Mouse (Mus musculus) limb, embryonic 15.5 days (tissue): ENCODE measurements at regions not wholly inside any gene's neighbourhood (a gene's known extent, or its start where the extent isn't known, plus 50 kb on each side); places are given as distances from the start of the nearest gene placed in this dataset.
A peak's percentile ranks its signal among the peaks of the same experiment; 100 is the strongest.

ENCODE experiments used
- ATAC-seq: fragments of 200-750 bp; cut with Nextera tagmentation; 2 replicates; pipeline ENCODE4 v1.8.0; 2017; ENCODE audit warnings: low read depth, moderate TSS enrichment; ENCODE audit not compliant: insufficient number of reproducible peaks, low FRiP score, low TSS enrichment
- H3K27ac ChIP-seq: fragments of 300-500 bp; sonication (generic); 2 replicates; pipeline ENCODE4 v1.5.1; 2015; ENCODE audit warnings: moderate library complexity, mild to moderate bottlenecking, inconsistent platforms
- H3K27me3 ChIP-seq: fragments of 300-500 bp; sonication (generic); 2 replicates; pipeline ENCODE4 v1.6.1; 2015; ENCODE audit warnings: inconsistent platforms
- H3K36me3 ChIP-seq: fragments of 300-500 bp; sonication (generic); 2 replicates; pipeline ENCODE4 v1.6.1; 2015; ENCODE audit warnings: inconsistent platforms
- H3K4me1 ChIP-seq: fragments of 300-500 bp; sonication (generic); 2 replicates; pipeline ENCODE4 v1.6.1; 2015; ENCODE audit warnings: inconsistent platforms
- H3K4me2 ChIP-seq: fragments of 300-500 bp; sonication (generic); 2 replicates; pipeline ENCODE4 v1.6.1; 2015; ENCODE audit warnings: mild to moderate bottlenecking, inconsistent platforms
- H3K4me3 ChIP-seq: fragments of 300-500 bp; sonication (generic); 2 replicates; pipeline ENCODE4 v1.5.1; 2015; ENCODE audit warnings: mild to moderate bottlenecking, inconsistent platforms
- H3K9ac ChIP-seq: fragments of 300-500 bp; sonication (generic); 2 replicates; pipeline ENCODE4 v1.6.1; 2015; ENCODE audit warnings: inconsistent platforms
- H3K9me3 ChIP-seq: fragments of 300-500 bp; sonication (generic); 2 replicates; pipeline ENCODE4 v1.6.1; 2016; ENCODE audit warnings: inconsistent platforms
- WGBS: fragments of 180-500 bp; shearing (Covaris S2); methylation state at CpG from one replicate; pipeline ENCODE4 v1.1.7; 2015; 5-methylcytosine and 5-hydroxymethylcytosine counted together

- H3K27ac ChIP-seq: no peak overlapping the region
- 58% methylated on average over 5 of the region's 5 CpGs for WGBS
These were observed 203.1 kb upstream of the Gm9833 start for GRCm38 (mm10) chr3:9884691-9885354.

GRCm38 (mm10) chr3:9885565-9885964 is 202.3 kb upstream of the Gm9833 start:
- Histone ChIP-seq H3K4me3 (no peak overlapping the region), H3K4me1 (no peaks in the 10 kb centered on the region), H3K4me2 (no peak overlapping the region), H3K27ac (no peak overlapping the region), H3K9me3 (no peaks in the 10 kb centered on the region), H3K36me3 (no peaks in the 10 kb centered on the region), H3K27me3 (no peaks in the 10 kb centered on the region), H3K9ac (no peak overlapping the region)
- WGBS: 46% methylated on average over 8 of the region's 8 CpGs
- ATAC-seq: no peak

More at GRCm38 (mm10) chr3:9884691-9885354, 203.1 kb upstream of the Gm9833 start:
- H3K4me3 ChIP-seq: no peak overlapping the region
- no peaks in the 10 kb centered on the region for H3K4me1 ChIP-seq
- H3K4me2 ChIP-seq: no peak overlapping the region
- no peak overlapping the region for H3K9ac ChIP-seq
- no peaks in the 10 kb centered on the region for H3K27me3 ChIP-seq
- H3K9me3 ChIP-seq: no peaks in the 10 kb centered on the region
- no peak for ATAC-seq
- H3K36me3 ChIP-seq: no peaks in the 10 kb centered on the region

- WGBS: 72% methylated on average over 4 of the region's 4 CpGs
- ATAC-seq: no peak
- H3K4me1 ChIP-seq: no peaks in the 10 kb centered on the region
These were observed 201.8 kb upstream of the Gm9833 start for GRCm38 (mm10) chr3:9886077-9886476.

GRCm38 (mm10) chr3:9886765-9887626 is 200.9 kb upstream of the Gm9833 start:
- no peaks in the 10 kb centered on the region for H3K9me3 ChIP-seq
- WGBS: 70% methylated on average over 10 of the region's 10 CpGs
- ATAC-seq: peak; percentile 30; the same call in 1 of the 2 replicates
- H3K4me3 ChIP-seq: no peak overlapping the region
- no peaks in the 10 kb centered on the region for H3K4me1 ChIP-seq
- H3K27me3 ChIP-seq: no peaks in the 10 kb centered on the region
- no peak overlapping the region for H3K27ac ChIP-seq
- H3K9ac ChIP-seq: no peak overlapping the region
- no peak overlapping the region for H3K4me2 ChIP-seq
- H3K36me3 ChIP-seq: no peaks in the 10 kb centered on the region

More at GRCm38 (mm10) chr3:9886077-9886476, 201.8 kb upstream of the Gm9833 start:
- no peak overlapping the region for H3K9ac ChIP-seq
- no peak overlapping the region for H3K27ac ChIP-seq
- H3K4me2 ChIP-seq: no peak overlapping the region
- H3K36me3 ChIP-seq: no peaks in the 10 kb centered on the region
- H3K27me3 ChIP-seq: no peaks in the 10 kb centered on the region
- no peak overlapping the region for H3K4me3 ChIP-seq
- H3K9me3 ChIP-seq: no peaks in the 10 kb centered on the region

- no peaks in the 10 kb centered on the region for H3K4me1 ChIP-seq
- H3K4me2 ChIP-seq: no peak overlapping the region
- H3K4me3 ChIP-seq: no peak overlapping the region
- no peak overlapping the region for H3K9ac ChIP-seq
- H3K9me3 ChIP-seq: no peaks in the 10 kb centered on the region
- no peaks in the 10 kb centered on the region for H3K36me3 ChIP-seq
- ATAC-seq: no peak
- no peak overlapping the region for H3K27ac ChIP-seq
- WGBS: 78% methylated on average over 2 of the region's 2 CpGs
- no peaks in the 10 kb centered on the region for H3K27me3 ChIP-seq
These were observed 200.3 kb upstream of the Gm9833 start for GRCm38 (mm10) chr3:9887627-9887994.

GRCm38 (mm10) chr3:9888051-9888450 is 199.9 kb upstream of the Gm9833 start:
- Histone ChIP-seq H3K4me1 (no peaks in the 10 kb centered on the region), H3K4me3 (no peak overlapping the region), H3K4me2 (no peak overlapping the region), H3K27me3 (no peaks in the 10 kb centered on the region), H3K36me3 (no peaks in the 10 kb centered on the region), H3K9me3 (no peaks in the 10 kb centered on the region), H3K27ac (no peak overlapping the region), H3K9ac (no peak overlapping the region)
- 81% methylated on average over 5 of the region's 5 CpGs for WGBS
- ATAC-seq: no peak

- no peak overlapping the region for H3K4me2 ChIP-seq
- ATAC-seq: no peak
- H3K9me3 ChIP-seq: no peaks in the 10 kb centered on the region
- H3K36me3 ChIP-seq: no peaks in the 10 kb centered on the region
- 78% methylated on average over 4 of the region's 4 CpGs for WGBS
- no peak overlapping the region for H3K27ac ChIP-seq
- H3K9ac ChIP-seq: no peak overlapping the region
- H3K4me1 ChIP-seq: no peaks in the 10 kb centered on the region
- no peaks in the 10 kb centered on the region for H3K27me3 ChIP-seq
- H3K4me3 ChIP-seq: no peak overlapping the region
These were observed 194.9 kb upstream of the Gm9833 start for GRCm38 (mm10) chr3:9892884-9893494.

- H3K4me2 ChIP-seq: no peak overlapping the region
- H3K9me3 ChIP-seq: no peaks in the 10 kb centered on the region
- ATAC-seq: no peak
- no peak overlapping the region for H3K27ac ChIP-seq
- no peaks in the 10 kb centered on the region for H3K36me3 ChIP-seq
- H3K27me3 ChIP-seq: no peaks in the 10 kb centered on the region
- no peak overlapping the region for H3K9ac ChIP-seq
- no peak overlapping the region for H3K4me3 ChIP-seq
- 89% methylated on average over 11 of the region's 11 CpGs for WGBS
- H3K4me1 ChIP-seq: no peaks in the 10 kb centered on the region
These were observed 192.3 kb upstream of the Gm9833 start for GRCm38 (mm10) chr3:9895396-9896135.

GRCm38 (mm10) chr3:9896303-9896702 is 191.6 kb upstream of the Gm9833 start:
- 87% methylated on average over 5 of the region's 5 CpGs for WGBS
- ATAC-seq: no peak

GRCm38 (mm10) chr3:9901663-9902062 is 186.2 kb upstream of the Gm9833 start:
- H3K4me2 ChIP-seq: no peak overlapping the region
- H3K9ac ChIP-seq: no peak overlapping the region
- no peak overlapping the region for H3K4me3 ChIP-seq
- no peaks in the 10 kb centered on the region for H3K36me3 ChIP-seq
- H3K27me3 ChIP-seq: no peaks in the 10 kb centered on the region
- WGBS: 77% methylated on average over 5 of the region's 5 CpGs
- no peaks in the 10 kb centered on the region for H3K9me3 ChIP-seq
- ATAC-seq: no peak
- H3K4me1 ChIP-seq: no peaks in the 10 kb centered on the region
- no peak overlapping the region for H3K27ac ChIP-seq

More at GRCm38 (mm10) chr3:9896303-9896702, 191.6 kb upstream of the Gm9833 start:
- no peaks in the 10 kb centered on the region for H3K9me3 ChIP-seq
- H3K36me3 ChIP-seq: no peaks in the 10 kb centered on the region
- no peak overlapping the region for H3K9ac ChIP-seq
- no peak overlapping the region for H3K4me2 ChIP-seq
- H3K27me3 ChIP-seq: no peaks in the 10 kb centered on the region
- no peaks in the 10 kb centered on the region for H3K4me1 ChIP-seq
- H3K27ac ChIP-seq: no peak overlapping the region
- H3K4me3 ChIP-seq: no peak overlapping the region

- Histone ChIP-seq H3K9ac (no peak overlapping the region), H3K4me2 (no peak overlapping the region), H3K4me3 (no peak overlapping the region), H3K9me3 (no peaks in the 10 kb centered on the region), H3K36me3 (no peaks in the 10 kb centered on the region), H3K4me1 (no peaks in the 10 kb centered on the region), H3K27ac (no peak overlapping the region), H3K27me3 (no peaks in the 10 kb centered on the region)
- ATAC-seq: no peak
- WGBS: 74% methylated on average over 1 of the region's 1 CpGs
These were observed 174.6 kb upstream of the Gm9833 start for GRCm38 (mm10) chr3:9913357-9913756.
